Mouse (Mus musculus): ENCODE results near the gene 0610040J01Rik.
"Not testable (repeated sequence)": the region's sequence is repeated elsewhere in the genome, so short reads cannot be mapped to it uniquely, and the experiment has no call there.

- not testable (repeated sequence) for TF ChIP-seq CTCF (IDR thresholded peaks at IDR 0.05; ENCODE audit: borderline replicate concordance, insufficient read depth, low read depth, low read length); POLR2A (IDR thresholded peaks at IDR 0.05; ENCODE audit: borderline replicate concordance, insufficient read depth, low read length)
Observed at GRCm38 (mm10) chr5:63897001-63897819, 85.0 kb downstream of the 0610040J01Rik start.
